Mouse (Mus musculus): ENCODE measurements around the gene Pfkfb2.
"Not testable (repeated sequence)": the region's sequence is repeated elsewhere in the genome, so short reads cannot be mapped to it uniquely, and the experiment has no call there.

Gene Pfkfb2

GRCm38 (mm10) chr1:130698601-130699000 lies 30.5 kb downstream of the Pfkfb2 start:
- no peak for DNase-seq (ENCODE audit: low spot score in 2 of 2)

- no peak for DNase-seq (ENCODE audit: low spot score in 2 of 2)
These were observed 45.1 kb downstream of the Pfkfb2 start for GRCm38 (mm10) chr1:130683905-130684304.

GRCm38 (mm10) chr1:130681656-130682413 lies 47.2 kb downstream of the Pfkfb2 start:
- DNase-seq (ENCODE audit: low spot score in 2 of 2) = no peak

GRCm38 (mm10) chr1:130681075-130681474 lies 48.0 kb downstream of the Pfkfb2 start:
- DNase-seq (ENCODE audit: low spot score in 2 of 2) = no peak

- no peak for DNase-seq (ENCODE audit: low spot score in 2 of 2)
These were observed 50.5 kb downstream of the Pfkfb2 start for GRCm38 (mm10) chr1:130678551-130678950.

- not testable (repeated sequence) for DNase-seq (ENCODE audit: low spot score in 2 of 2)
These were observed 65.5 kb downstream of the Pfkfb2 start for GRCm38 (mm10) chr1:130663576-130663975.

- DNase-seq (ENCODE audit: low spot score in 2 of 2) = no peak
These were observed 67.6 kb downstream of the Pfkfb2 start, which contains the start of gene C4bp for GRCm38 (mm10) chr1:130661454-130661853. C4bp (minus strand) TSS chr1:130661632.

- not testable (repeated sequence) for DNase-seq (ENCODE audit: low spot score in 2 of 2)
These were observed 69.4 kb downstream of the Pfkfb2 start for GRCm38 (mm10) chr1:130659641-130660040.

- DNase-seq (ENCODE audit: low spot score in 2 of 2) = no peak
These were observed 85.0 kb downstream of the Pfkfb2 start for GRCm38 (mm10) chr1:130644103-130644502.

GRCm38 (mm10) chr1:130640967-130641366 lies 88.1 kb downstream of the Pfkfb2 start:
- DNase-seq (ENCODE audit: low spot score in 2 of 2) = no peak
